Mouse (Mus musculus) induced T-regulatory cell, adult 2 months (primary cell): Measurements from ENCODE around the gene Kif3a.

Experiments
- DNase-seq: peaks from one replicate; pipeline ENCODE4 v3.0.0-alpha.2; 2012; ENCODE audit warnings: low read depth

The Kif3a gene

GRCm38 (mm10) chr11:53616748-53617558, 49.8 kb downstream of the Kif3a start:
- DNase-seq: peak; percentile 49

GRCm38 (mm10) chr11:53617562-53618109, 50.5 kb downstream of the Kif3a start:
- DNase-seq: no peak

DNA sequence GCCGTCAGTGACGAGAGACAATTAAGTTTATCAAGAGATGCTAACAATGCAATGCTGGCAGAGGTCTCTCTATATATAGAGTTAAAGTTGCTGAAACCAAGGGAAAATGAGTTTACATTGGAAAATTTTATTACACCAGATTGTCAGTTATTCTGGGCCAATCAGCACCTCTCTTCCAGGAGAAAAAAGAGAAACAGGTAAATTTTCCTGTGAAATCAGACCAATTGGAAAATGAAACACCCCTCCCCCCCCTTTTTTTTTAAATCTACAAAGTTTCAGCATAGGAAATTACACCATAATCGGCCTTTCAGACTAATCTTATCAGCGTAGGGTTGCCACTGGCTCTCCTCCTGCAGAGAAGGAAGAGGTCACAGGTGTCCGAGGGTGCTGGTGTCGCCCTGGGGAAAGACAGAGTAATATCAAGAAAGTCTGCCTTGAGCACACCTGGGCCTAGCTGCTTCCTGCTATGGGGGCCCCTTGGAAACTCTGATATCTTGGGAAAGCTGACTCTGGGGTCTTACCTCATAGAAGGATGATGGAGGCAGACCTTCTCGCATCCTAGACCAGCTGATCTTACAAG, 51.5 kb downstream of the Kif3a start, which contains the start of gene Il4:
TSS of gene Il4 (minus strand) at position 51 of the 580 bp plus-strand sequence.
- no peak for DNase-seq

- no peak for DNase-seq
These were observed 52.2 kb downstream of the Kif3a start for GRCm38 (mm10) chr11:53619428-53619827.

- DNase-seq: no peak
These were observed 52.9 kb downstream of the Kif3a start for GRCm38 (mm10) chr11:53620094-53620493.

GRCm38 (mm10) chr11:53621582-53622439, 54.6 kb downstream of the Kif3a start:
- DNase-seq: no peak

- no peak for DNase-seq
These were observed 55.2 kb downstream of the Kif3a start for GRCm38 (mm10) chr11:53622440-53622806.

DNA sequence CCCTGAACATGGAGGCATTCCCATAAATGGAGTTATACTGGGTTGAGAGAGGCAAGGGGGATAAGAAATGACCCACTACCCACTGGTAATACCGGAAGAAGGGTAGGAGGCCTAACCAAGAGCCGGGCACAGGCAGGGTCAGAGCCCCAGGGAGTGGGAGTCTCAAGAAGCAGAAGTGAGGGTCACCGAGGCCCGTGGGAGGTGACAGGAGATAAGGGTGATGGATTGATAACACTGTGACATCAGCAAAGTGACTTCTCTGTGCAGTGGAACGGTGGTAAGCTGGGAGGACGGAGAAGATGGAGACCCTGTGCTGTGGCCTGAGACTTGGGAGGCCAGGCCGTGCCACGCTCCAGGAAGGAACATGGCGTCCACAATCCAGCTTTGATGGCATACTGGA, 56.4 kb downstream of the Kif3a start:
- no peak for DNase-seq

DNA sequence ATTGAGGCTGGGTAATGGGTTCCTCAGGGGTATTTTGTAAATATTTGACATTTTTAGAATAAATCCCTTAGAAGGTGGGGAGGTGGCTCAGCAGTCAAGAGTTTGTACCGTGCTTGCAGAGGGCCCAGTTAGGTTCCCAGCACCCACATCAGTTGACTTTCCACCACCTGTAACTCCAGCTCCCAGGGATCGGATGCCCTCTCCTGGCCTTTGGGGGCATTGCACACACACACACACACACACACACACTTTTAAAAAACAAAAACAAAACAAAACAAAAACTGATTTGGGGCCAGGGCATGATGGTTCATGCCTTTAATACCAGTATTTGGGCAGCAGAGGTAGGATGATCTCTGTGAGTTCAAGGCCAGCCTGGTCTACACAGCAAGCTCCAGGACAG, 56.9 kb downstream of the Kif3a start:
- DNase-seq: no peak

- DNase-seq: peak; percentile 44
These were observed 59.7 kb downstream of the Kif3a start for GRCm38 (mm10) chr11:53626802-53627373.

DNA sequence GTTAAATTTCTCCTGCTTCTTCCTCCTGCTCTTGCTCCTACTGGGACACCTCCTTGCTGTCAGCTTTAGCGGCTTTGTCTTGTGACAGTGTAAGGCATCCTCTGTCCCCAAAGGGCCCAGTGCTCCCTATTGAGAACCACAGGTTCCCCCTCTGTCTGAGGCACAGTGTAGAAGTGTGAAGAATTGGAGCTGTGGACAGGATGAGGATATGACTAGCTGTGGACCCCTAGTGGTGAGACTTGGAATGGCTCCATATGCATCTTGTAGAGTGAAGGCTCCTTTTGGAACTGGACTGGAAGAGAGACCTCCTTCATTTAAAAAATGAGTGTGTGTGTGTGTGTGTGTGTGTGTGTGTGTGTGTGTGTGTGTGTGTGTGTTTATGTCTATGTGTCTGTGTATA, 60.7 kb downstream of the Kif3a start:
- DNase-seq: peak; percentile 92

GRCm38 (mm10) chr11:53632122-53632733, 65.0 kb downstream of the Kif3a start:
- DNase-seq: no peak

- DNase-seq: no peak
These were observed 66.5 kb downstream of the Kif3a start for GRCm38 (mm10) chr11:53633644-53634043.

DNA sequence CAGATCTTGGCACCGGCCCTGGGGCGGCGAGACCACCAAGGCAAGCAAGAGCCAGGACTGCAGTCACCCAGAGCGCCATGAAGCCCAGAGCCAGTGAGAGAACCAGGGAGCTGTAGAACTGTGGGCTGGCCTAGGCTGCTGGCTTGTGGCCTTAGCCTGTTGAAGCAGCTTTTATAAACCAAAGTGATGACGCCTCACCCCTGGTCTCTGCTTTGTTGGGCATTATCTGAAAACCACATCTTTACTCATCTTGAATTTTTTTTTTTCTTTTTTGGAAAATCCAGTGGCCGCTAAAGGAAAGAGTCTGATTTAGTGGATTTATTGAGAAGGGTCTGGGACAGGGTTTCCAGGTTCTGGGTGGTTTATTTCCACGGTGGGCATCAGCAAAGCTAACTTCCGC, 67.4 kb downstream of the Kif3a start, which contains the start of gene Il13:
TSS of gene Il13 (minus strand) at position 147 of the 400 bp plus-strand sequence.
- peak; percentile 32 for DNase-seq

DNA sequence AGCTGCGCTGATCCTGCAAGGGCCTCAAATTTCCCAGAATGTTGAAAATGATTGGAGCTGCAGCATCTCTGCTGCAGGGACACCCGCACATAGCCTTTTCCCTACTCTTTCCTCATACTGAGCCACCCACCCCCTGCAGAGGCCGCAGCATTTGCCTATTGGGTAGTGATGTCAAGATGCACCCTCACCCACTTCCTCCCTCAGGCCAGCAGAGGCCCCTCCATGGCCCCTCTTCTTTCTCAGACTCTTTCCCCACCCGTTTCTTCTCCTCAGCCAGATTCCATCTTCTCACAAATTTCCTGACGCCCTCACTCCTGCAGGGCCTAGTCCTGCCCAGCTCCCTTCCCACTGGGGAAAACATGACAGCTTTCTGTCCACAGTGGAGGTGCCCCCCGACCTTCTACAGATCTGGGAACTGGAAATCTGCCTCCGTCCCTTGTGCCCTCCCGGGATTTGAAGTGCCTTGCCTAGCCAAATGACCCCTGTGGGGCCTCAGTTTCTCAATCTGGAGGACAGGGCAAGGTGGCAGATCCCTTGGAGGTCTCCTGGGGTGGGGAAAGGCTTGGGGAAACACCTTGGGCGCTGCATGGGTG, 68.5 kb downstream of the Kif3a start:
- no peak for DNase-seq

DNA sequence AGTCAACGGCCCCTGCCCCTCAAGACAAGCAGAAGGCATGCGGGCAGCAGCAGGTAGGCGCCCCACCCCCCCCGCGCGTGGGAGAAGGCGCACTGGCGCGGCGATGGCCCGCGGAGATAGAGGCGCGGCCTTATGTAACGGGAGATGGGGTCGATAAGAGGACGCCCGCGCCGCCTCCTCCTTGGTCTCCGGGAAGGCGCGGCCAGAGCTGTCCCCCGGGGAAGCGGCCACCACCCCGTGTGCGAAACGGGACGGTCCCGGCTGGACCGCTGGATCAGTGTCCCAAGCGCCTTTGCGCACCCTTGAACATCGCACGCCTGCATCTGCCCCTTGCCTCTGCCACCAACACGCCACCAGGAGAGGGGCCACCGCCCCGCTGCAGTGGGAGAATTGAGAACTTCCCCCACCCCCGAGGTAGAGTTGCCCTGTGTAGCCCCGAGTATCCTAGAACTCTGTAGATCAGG, 69.0 kb downstream of the Kif3a start:
- DNase-seq: peak; percentile 59

- DNase-seq: no peak
These were observed 70.0 kb downstream of the Kif3a start for GRCm38 (mm10) chr11:53637046-53637802.

GRCm38 (mm10) chr11:53637803-53638260, 70.7 kb downstream of the Kif3a start:
- DNase-seq: no peak

- peak; percentile 40 for DNase-seq
These were observed 75.6 kb downstream of the Kif3a start for GRCm38 (mm10) chr11:53642744-53643279.

DNA sequence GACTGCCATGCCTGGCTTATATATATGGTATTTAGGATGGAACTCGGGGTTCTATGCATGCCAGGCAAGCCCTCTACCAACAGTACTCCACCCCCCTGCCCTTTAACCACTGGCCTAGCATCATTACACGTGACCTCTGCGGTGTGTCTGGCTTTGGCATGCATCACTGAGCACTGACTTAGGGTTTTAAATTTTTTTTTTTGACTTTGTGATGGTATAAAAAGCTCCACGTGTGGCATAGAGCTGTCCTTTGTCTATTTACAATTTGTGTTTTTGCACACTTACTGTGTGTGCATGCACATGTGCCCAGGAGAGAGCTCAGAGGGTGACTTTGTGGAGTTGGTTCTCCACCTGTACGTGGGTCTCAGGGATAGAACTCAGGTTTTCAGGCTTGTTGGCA, 76.8 kb downstream of the Kif3a start:
- DNase-seq: no peak
